Mouse (Mus musculus): ENCODE data around the gene Naa15. TPM values are rescaled to one million over a fixed set of nuclear protein-coding genes. Genes with fewer than 3 reads are reported as not detected.

Naa15 gene
- polyA plus RNA-seq (2014; fragmentation: Illumina TruSeq; extraction: RNeasy Lipid Tissue Mini Kit (QIAGEN cat#74804); ENCODE audit: low read depth, low replicate concordance), result 103 TPM

DNA sequence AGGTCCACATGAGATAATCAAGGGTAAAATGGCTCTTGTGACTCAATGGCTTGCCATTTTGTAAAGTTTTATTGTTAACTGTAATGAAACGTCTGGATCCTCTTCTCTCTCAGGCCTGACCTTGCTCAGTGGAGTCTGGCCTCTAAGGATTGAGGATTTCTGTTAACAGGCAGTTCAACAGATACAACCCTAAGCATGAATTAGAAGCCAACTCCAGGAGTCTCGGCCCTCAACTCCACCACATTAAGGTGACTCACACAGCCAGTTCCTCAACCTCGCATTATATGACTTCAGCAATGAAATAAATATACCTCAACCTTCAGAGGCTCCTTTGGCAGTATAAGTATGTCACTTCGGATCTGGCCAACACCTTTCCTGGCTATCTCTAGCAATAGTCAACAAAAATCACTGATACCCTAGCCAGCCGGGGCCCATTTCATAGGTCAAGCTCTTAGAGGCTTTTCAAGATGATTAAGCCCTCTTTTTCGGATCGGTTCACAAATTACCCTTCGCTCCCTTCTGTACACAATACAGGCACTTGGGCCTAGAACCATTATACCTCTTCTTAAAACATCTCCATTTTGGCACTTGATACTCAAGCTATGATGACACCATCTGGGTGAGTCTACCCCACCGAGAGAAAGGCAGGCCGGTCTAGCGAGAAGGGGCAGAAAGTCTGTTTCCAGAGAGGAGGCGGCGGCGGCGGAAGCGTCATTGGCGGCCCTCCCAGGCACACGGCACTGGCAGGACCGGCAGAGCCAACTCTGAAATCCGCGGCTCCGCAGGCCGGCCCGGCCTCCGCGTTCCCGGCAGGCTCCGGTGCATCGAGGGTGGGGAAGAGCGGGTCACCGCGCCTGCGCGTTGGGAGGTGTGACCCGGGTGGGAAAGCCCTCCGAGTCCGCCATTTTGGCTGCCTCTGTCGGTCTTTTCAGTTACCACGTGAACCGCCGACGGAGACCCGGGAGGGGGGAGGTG lies at the start of gene Naa15:
Gene Naa15 (plus strand): TSS at position 51 of the 975 bp plus-strand sequence.

GRCm38 (mm10) chr3:51396219-51397068 lies 18.5 kb upstream of the Naa15 start, which contains the start of gene Mgarp:
Mgarp (minus strand) TSS chr3:51396738.

DNA sequence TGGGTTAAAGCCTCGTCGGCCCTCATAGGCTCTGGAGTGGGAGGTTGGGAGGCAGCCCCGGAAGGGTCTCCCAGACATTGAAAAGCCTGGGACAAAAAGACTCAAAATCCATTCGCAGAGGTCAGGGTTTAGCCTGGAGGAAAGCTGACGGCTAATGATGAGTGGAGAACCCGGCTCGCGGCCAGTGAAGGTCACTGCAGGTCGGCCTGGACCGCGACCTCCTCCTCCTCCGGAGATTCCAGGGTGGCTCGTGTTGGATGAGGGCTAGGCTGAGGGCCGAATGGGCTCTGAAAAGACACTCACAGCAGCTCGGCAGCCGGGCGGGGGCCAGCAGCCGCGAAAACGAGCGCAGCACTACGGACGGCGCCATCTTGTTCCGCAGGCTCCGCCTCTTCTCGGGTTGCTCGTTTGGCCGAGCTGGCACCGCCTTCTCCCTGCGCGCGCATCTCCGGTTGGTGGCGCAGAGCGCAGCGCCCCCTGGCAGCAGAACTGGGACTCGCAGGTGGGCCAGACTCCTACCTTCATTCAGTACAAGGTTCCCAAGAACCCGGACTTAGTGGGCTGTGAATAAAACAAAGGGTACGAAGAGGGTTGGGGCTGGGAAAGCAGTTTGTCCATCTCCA lies 6.3 kb upstream of the Naa15 start, which contains the start of gene Ndufc1:
Gene Ndufc1 (minus strand): TSS at position 428 of the 623 bp plus-strand sequence.

GRCm38 (mm10) chr3:51483741-51484359 lies 68.9 kb downstream of the Naa15 start, which contains the start of gene Rab33b:
Rab33b (plus strand) TSS chr3:51483920.

Other genes with a start within 250 kb of the Naa15 start
- 13.9 TPM for gene Noct, start 190.7 kb upstream of the Naa15 start, polyA plus RNA-seq (2014; fragmentation: Illumina TruSeq; extraction: RNeasy Lipid Tissue Mini Kit (QIAGEN cat#74804); ENCODE audit: low read depth, low replicate concordance)
- 27.5 TPM for gene Elf2, start 74.5 kb upstream of the Naa15 start, polyA plus RNA-seq (2014; fragmentation: Illumina TruSeq; extraction: RNeasy Lipid Tissue Mini Kit (QIAGEN cat#74804); ENCODE audit: low read depth, low replicate concordance)
- not detected for gene Mgarp, start 18.4 kb upstream of the Naa15 start, polyA plus RNA-seq (2014; fragmentation: Illumina TruSeq; extraction: RNeasy Lipid Tissue Mini Kit (QIAGEN cat#74804); ENCODE audit: low read depth, low replicate concordance)
- 729 TPM for gene Ndufc1, start 6.2 kb upstream of the Naa15 start, polyA plus RNA-seq (2014; fragmentation: Illumina TruSeq; extraction: RNeasy Lipid Tissue Mini Kit (QIAGEN cat#74804); ENCODE audit: low read depth, low replicate concordance)
- 24.6 TPM for gene Rab33b, start 68.8 kb downstream of the Naa15 start, polyA plus RNA-seq (2014; fragmentation: Illumina TruSeq; extraction: RNeasy Lipid Tissue Mini Kit (QIAGEN cat#74804); ENCODE audit: low read depth, low replicate concordance)
- 18.8 TPM for gene Setd7, start 145.7 kb downstream of the Naa15 start, polyA plus RNA-seq (2014; fragmentation: Illumina TruSeq; extraction: RNeasy Lipid Tissue Mini Kit (QIAGEN cat#74804); ENCODE audit: low read depth, low replicate concordance)
- 0.65 TPM for gene Mgst2, start 245.2 kb downstream of the Naa15 start, polyA plus RNA-seq (2014; fragmentation: Illumina TruSeq; extraction: RNeasy Lipid Tissue Mini Kit (QIAGEN cat#74804); ENCODE audit: low read depth, low replicate concordance)

Measured in kidney, adult 10 weeks (tissue).